Mouse (Mus musculus): ENCODE data around the gene Hpse. TPM values are rescaled to one million over a fixed set of nuclear protein-coding genes. Genes with fewer than 3 reads are reported as not detected.

Gene Hpse
- 0.24 and 0.27 TPM in 2 replicates for polyA plus RNA-seq (2015; fragmentation: Nextera tagmentation; extraction: Ambion mirVana)

- peak within 1 kb of the TSS; percentile 88 for H3K4me2 ChIP-seq (ENCODE audit: low read length)
- H3K9me3 ChIP-seq (replicated peaks; ENCODE audit: control insufficient read depth, low read length, poor library complexity, severe bottlenecking) = no peaks in the 10 kb centered on the region
- peaks cover 11% of the 10 kb centered on the region for H3K27me3 ChIP-seq (ENCODE audit: control insufficient read depth, insufficient read depth, low read depth, low read length)
- H3K27ac ChIP-seq (ENCODE audit: low read length) = no peak within 1 kb of the TSS
- H3K36me3 ChIP-seq (ENCODE audit: control insufficient read depth, insufficient read depth, low read length) = no peaks in the 10 kb centered on the region
- peak within 1 kb of the TSS; percentile 46 for H3K4me3 ChIP-seq (ENCODE audit: low read depth, low read length)
- peaks cover 6% of the 10 kb centered on the region for H3K4me1 ChIP-seq (ENCODE audit: control insufficient read depth, insufficient read depth, low read length)
- peak within 1 kb of the TSS; percentile 62 for H3K9ac ChIP-seq (ENCODE audit: low read depth, low read length)
- WGBS = under 1% methylated on average over 40 of the region's 56 CpGs
- peak; percentile 72 for ATAC-seq
These were observed at the start of gene Hpse for GRCm38 (mm10) chr5:100719235-100720088. Gene Hpse, minus strand, starts transcription at chr5:100719716.

GRCm38 (mm10) chr5:100766026-100766425 lies 46.5 kb upstream of the Hpse start:
- Histone ChIP-seq H3K27ac (ENCODE audit: low read length) (no peak overlapping the region), H3K9ac (ENCODE audit: low read depth, low read length) (no peak overlapping the region), H3K4me1 (ENCODE audit: control insufficient read depth, insufficient read depth, low read length) (no peaks in the 10 kb centered on the region), H3K9me3 (replicated peaks; ENCODE audit: control insufficient read depth, low read length, poor library complexity, severe bottlenecking) (no peaks in the 10 kb centered on the region), H3K36me3 (ENCODE audit: control insufficient read depth, insufficient read depth, low read length) (peaks cover 54% of the 10 kb centered on the region), H3K4me3 (ENCODE audit: low read depth, low read length) (no peak overlapping the region), H3K4me2 (ENCODE audit: low read length) (no peak overlapping the region), H3K27me3 (ENCODE audit: control insufficient read depth, insufficient read depth, low read depth, low read length) (no peaks in the 10 kb centered on the region)
- no peak for ATAC-seq
- WGBS = 99% methylated on average over 7 of the region's 7 CpGs

GRCm38 (mm10) chr5:100761736-100762135 lies 42.2 kb upstream of the Hpse start:
- 93% methylated on average over 7 of the region's 7 CpGs for WGBS
- no peak for ATAC-seq
- H3K4me3 ChIP-seq (ENCODE audit: low read depth, low read length) = no peak overlapping the region

GRCm38 (mm10) chr5:100760049-100760663 lies 40.6 kb upstream of the Hpse start:
- H3K4me2 ChIP-seq (ENCODE audit: low read length) = no peak overlapping the region
- no peak overlapping the region for H3K27ac ChIP-seq (ENCODE audit: low read length)
- no peaks in the 10 kb centered on the region for H3K27me3 ChIP-seq (ENCODE audit: control insufficient read depth, insufficient read depth, low read depth, low read length)
- WGBS = 86% methylated on average over 10 of the region's 10 CpGs
- H3K36me3 ChIP-seq (ENCODE audit: control insufficient read depth, insufficient read depth, low read length) = peaks cover 18% of the 10 kb centered on the region
- no peaks in the 10 kb centered on the region for H3K9me3 ChIP-seq (replicated peaks; ENCODE audit: control insufficient read depth, low read length, poor library complexity, severe bottlenecking)
- H3K9ac ChIP-seq (ENCODE audit: low read depth, low read length) = no peak overlapping the region
- H3K4me1 ChIP-seq (ENCODE audit: control insufficient read depth, insufficient read depth, low read length) = no peaks in the 10 kb centered on the region
- no peak for ATAC-seq
- H3K4me3 ChIP-seq (ENCODE audit: low read depth, low read length) = no peak overlapping the region

More at GRCm38 (mm10) chr5:100761736-100762135, 42.2 kb upstream of the Hpse start:
- no peak overlapping the region for H3K4me2 ChIP-seq (ENCODE audit: low read length)
- H3K9me3 ChIP-seq (replicated peaks; ENCODE audit: control insufficient read depth, low read length, poor library complexity, severe bottlenecking) = no peaks in the 10 kb centered on the region
- H3K27me3 ChIP-seq (ENCODE audit: control insufficient read depth, insufficient read depth, low read depth, low read length) = no peaks in the 10 kb centered on the region
- peaks cover 29% of the 10 kb centered on the region for H3K36me3 ChIP-seq (ENCODE audit: control insufficient read depth, insufficient read depth, low read length)
- no peak overlapping the region for H3K27ac ChIP-seq (ENCODE audit: low read length)
- H3K9ac ChIP-seq (ENCODE audit: low read depth, low read length) = no peak overlapping the region
- H3K4me1 ChIP-seq (ENCODE audit: control insufficient read depth, insufficient read depth, low read length) = no peaks in the 10 kb centered on the region

- ATAC-seq = no peak
- 95% methylated on average over 5 of the region's 5 CpGs for WGBS
- no peak overlapping the region for H3K4me2 ChIP-seq (ENCODE audit: low read length)
- no peak overlapping the region for H3K27ac ChIP-seq (ENCODE audit: low read length)
- H3K9ac ChIP-seq (ENCODE audit: low read depth, low read length) = no peak overlapping the region
- H3K4me3 ChIP-seq (ENCODE audit: low read depth, low read length) = no peak overlapping the region
- no peaks in the 10 kb centered on the region for H3K27me3 ChIP-seq (ENCODE audit: control insufficient read depth, insufficient read depth, low read depth, low read length)
- H3K36me3 ChIP-seq (ENCODE audit: control insufficient read depth, insufficient read depth, low read length) = peaks cover 8% of the 10 kb centered on the region
- H3K4me1 ChIP-seq (ENCODE audit: control insufficient read depth, insufficient read depth, low read length) = no peaks in the 10 kb centered on the region
- no peaks in the 10 kb centered on the region for H3K9me3 ChIP-seq (replicated peaks; ENCODE audit: control insufficient read depth, low read length, poor library complexity, severe bottlenecking)
These were observed 38.6 kb upstream of the Hpse start for GRCm38 (mm10) chr5:100758121-100758520.

- Histone ChIP-seq H3K9ac (ENCODE audit: low read depth, low read length) (no peak overlapping the region), H3K27me3 (ENCODE audit: control insufficient read depth, insufficient read depth, low read depth, low read length) (no peaks in the 10 kb centered on the region), H3K4me1 (ENCODE audit: control insufficient read depth, insufficient read depth, low read length) (no peaks in the 10 kb centered on the region), H3K27ac (ENCODE audit: low read length) (no peak overlapping the region), H3K36me3 (ENCODE audit: control insufficient read depth, insufficient read depth, low read length) (no peaks in the 10 kb centered on the region), H3K4me2 (ENCODE audit: low read length) (no peak overlapping the region), H3K9me3 (replicated peaks; ENCODE audit: control insufficient read depth, low read length, poor library complexity, severe bottlenecking) (no peaks in the 10 kb centered on the region), H3K4me3 (ENCODE audit: low read depth, low read length) (no peak overlapping the region)
- 46% methylated on average over 7 of the region's 7 CpGs for WGBS
- no peak for ATAC-seq
These were observed 33.9 kb upstream of the Hpse start for GRCm38 (mm10) chr5:100753407-100753806.

- ATAC-seq = no peak
- H3K27me3 ChIP-seq (ENCODE audit: control insufficient read depth, insufficient read depth, low read depth, low read length) = no peaks in the 10 kb centered on the region
- no peak overlapping the region for H3K4me2 ChIP-seq (ENCODE audit: low read length)
- WGBS = 40% methylated on average over 4 of the region's 4 CpGs
- H3K9ac ChIP-seq (ENCODE audit: low read depth, low read length) = no peak overlapping the region
- no peaks in the 10 kb centered on the region for H3K4me1 ChIP-seq (ENCODE audit: control insufficient read depth, insufficient read depth, low read length)
- H3K36me3 ChIP-seq (ENCODE audit: control insufficient read depth, insufficient read depth, low read length) = no peaks in the 10 kb centered on the region
- no peak overlapping the region for H3K27ac ChIP-seq (ENCODE audit: low read length)
- H3K4me3 ChIP-seq (ENCODE audit: low read depth, low read length) = no peak overlapping the region
- no peaks in the 10 kb centered on the region for H3K9me3 ChIP-seq (replicated peaks; ENCODE audit: control insufficient read depth, low read length, poor library complexity, severe bottlenecking)
These were observed 32.1 kb upstream of the Hpse start for GRCm38 (mm10) chr5:100751655-100752054.

GRCm38 (mm10) chr5:100750617-100751255 lies 31.2 kb upstream of the Hpse start:
- Histone ChIP-seq H3K4me2 (ENCODE audit: low read length) (no peak overlapping the region), H3K27me3 (ENCODE audit: control insufficient read depth, insufficient read depth, low read depth, low read length) (no peaks in the 10 kb centered on the region), H3K36me3 (ENCODE audit: control insufficient read depth, insufficient read depth, low read length) (no peaks in the 10 kb centered on the region), H3K9ac (ENCODE audit: low read depth, low read length) (no peak overlapping the region), H3K9me3 (replicated peaks; ENCODE audit: control insufficient read depth, low read length, poor library complexity, severe bottlenecking) (no peaks in the 10 kb centered on the region), H3K4me3 (ENCODE audit: low read depth, low read length) (no peak overlapping the region), H3K27ac (ENCODE audit: low read length) (no peak overlapping the region), H3K4me1 (ENCODE audit: control insufficient read depth, insufficient read depth, low read length) (no peaks in the 10 kb centered on the region)
- no peak for ATAC-seq
- WGBS = 75% methylated on average over 10 of the region's 10 CpGs

GRCm38 (mm10) chr5:100738802-100739201 lies 19.3 kb upstream of the Hpse start:
- no peaks in the 10 kb centered on the region for H3K27me3 ChIP-seq (ENCODE audit: control insufficient read depth, insufficient read depth, low read depth, low read length)
- H3K4me1 ChIP-seq (ENCODE audit: control insufficient read depth, insufficient read depth, low read length) = no peaks in the 10 kb centered on the region
- H3K4me2 ChIP-seq (ENCODE audit: low read length) = no peak overlapping the region
- ATAC-seq = no peak
- H3K9ac ChIP-seq (ENCODE audit: low read depth, low read length) = no peak overlapping the region
- no peak overlapping the region for H3K4me3 ChIP-seq (ENCODE audit: low read depth, low read length)
- H3K36me3 ChIP-seq (ENCODE audit: control insufficient read depth, insufficient read depth, low read length) = no peaks in the 10 kb centered on the region
- WGBS = 93% methylated on average over 8 of the region's 8 CpGs
- no peak overlapping the region for H3K27ac ChIP-seq (ENCODE audit: low read length)
- H3K9me3 ChIP-seq (replicated peaks; ENCODE audit: control insufficient read depth, low read length, poor library complexity, severe bottlenecking) = no peaks in the 10 kb centered on the region
